Mouse (Mus musculus): ENCODE results near the gene Pole4. TPM values are rescaled to one million over a fixed set of nuclear protein-coding genes. Genes with fewer than 3 reads are reported as not detected.

Gene Pole4
- 94.6 and 99.0 TPM in 2 replicates for polyA plus RNA-seq (2016; fragmentation: Nextera tagmentation; extraction: Ambion mirVana)

GRCm38 (mm10) chr6:82705221-82705620, at the start of gene Pole4:
TSS of gene Pole4 (minus strand) at chr6:82705365.
- ATAC-seq (ENCODE audit: low FRiP score) = no peak
- Histone ChIP-seq H3K36me3 (no peaks in the 10 kb centered on the region), H3K9me3 (replicated peaks) (no peaks in the 10 kb centered on the region), H3K27me3 (no peaks in the 10 kb centered on the region), H3K4me3 (no peak within 1 kb of the TSS), H3K4me1 (0 out of 2 replicates have a peak, but pooled peaks cover under 1% of the 10 kb centered on the region), H3K27ac (no peak within 1 kb of the TSS), H3K9ac (no peak within 1 kb of the TSS), H3K4me2 (replicated peaks) (no peak within 1 kb of the TSS)
- WGBS = 83% methylated on average over 5 of the region's 5 CpGs

GRCm38 (mm10) chr6:82754769-82755168, 49.6 kb upstream of the Pole4 start:
- H3K4me1 ChIP-seq = no peaks in the 10 kb centered on the region
- H3K4me3 ChIP-seq = no peak overlapping the region
- H3K27ac ChIP-seq = no peak overlapping the region
- H3K4me2 ChIP-seq (replicated peaks) = no peak overlapping the region
- no peaks in the 10 kb centered on the region for H3K9me3 ChIP-seq (replicated peaks)
- H3K9ac ChIP-seq = no peak overlapping the region
- WGBS = 88% methylated on average over 6 of the region's 6 CpGs
- no peak for ATAC-seq (ENCODE audit: low FRiP score)
- no peaks in the 10 kb centered on the region for H3K27me3 ChIP-seq
- H3K36me3 ChIP-seq = no peaks in the 10 kb centered on the region; the same call in 1 of the 2 replicates

GRCm38 (mm10) chr6:82753638-82754361, 48.6 kb upstream of the Pole4 start:
- peaks cover 4% of the 10 kb centered on the region; the same call in 1 of the 2 replicates for H3K36me3 ChIP-seq
- no peaks in the 10 kb centered on the region for H3K4me1 ChIP-seq
- H3K9me3 ChIP-seq (replicated peaks) = no peaks in the 10 kb centered on the region
- no peak overlapping the region for H3K9ac ChIP-seq
- no peak overlapping the region for H3K4me2 ChIP-seq (replicated peaks)
- H3K27me3 ChIP-seq = no peaks in the 10 kb centered on the region
- ATAC-seq (ENCODE audit: low FRiP score) = no peak
- no peak overlapping the region for H3K4me3 ChIP-seq
- WGBS = 89% methylated on average over 14 of the region's 14 CpGs
- H3K27ac ChIP-seq = no peak overlapping the region

GRCm38 (mm10) chr6:82753061-82753460, 47.9 kb upstream of the Pole4 start:
- Histone ChIP-seq H3K9me3 (replicated peaks) (no peaks in the 10 kb centered on the region), H3K27me3 (no peaks in the 10 kb centered on the region), H3K4me2 (replicated peaks) (no peak overlapping the region), H3K36me3 (0 out of 2 replicates have a peak, but pooled peaks cover 4% of the 10 kb centered on the region), H3K27ac (no peak overlapping the region), H3K9ac (no peak overlapping the region), H3K4me1 (no peaks in the 10 kb centered on the region), H3K4me3 (no peak overlapping the region)
- WGBS = 82% methylated on average over 11 of the region's 11 CpGs
- no peak for ATAC-seq (ENCODE audit: low FRiP score)

GRCm38 (mm10) chr6:82751791-82752190, 46.6 kb upstream of the Pole4 start:
- H3K36me3 ChIP-seq = 0 out of 2 replicates have a peak, but pooled peaks cover 4% of the 10 kb centered on the region
- WGBS = 97% methylated on average over 7 of the region's 7 CpGs
- no peaks in the 10 kb centered on the region for H3K9me3 ChIP-seq (replicated peaks)
- no peaks in the 10 kb centered on the region for H3K4me1 ChIP-seq
- no peak overlapping the region for H3K4me2 ChIP-seq (replicated peaks)
- no peak overlapping the region for H3K27ac ChIP-seq
- no peak for ATAC-seq (ENCODE audit: low FRiP score)
- no peaks in the 10 kb centered on the region for H3K27me3 ChIP-seq
- H3K4me3 ChIP-seq = no peak overlapping the region
- no peak overlapping the region for H3K9ac ChIP-seq

GRCm38 (mm10) chr6:82751031-82751430, 45.9 kb upstream of the Pole4 start:
- WGBS = 88% methylated on average over 11 of the region's 11 CpGs
- Histone ChIP-seq H3K9ac (no peak overlapping the region), H3K4me1 (no peaks in the 10 kb centered on the region), H3K4me2 (replicated peaks) (no peak overlapping the region), H3K36me3 (0 out of 2 replicates have a peak, but pooled peaks cover 4% of the 10 kb centered on the region), H3K4me3 (no peak overlapping the region), H3K27ac (no peak overlapping the region), H3K9me3 (replicated peaks) (no peaks in the 10 kb centered on the region), H3K27me3 (no peaks in the 10 kb centered on the region)
- ATAC-seq (ENCODE audit: low FRiP score) = no peak

GRCm38 (mm10) chr6:82750063-82750462, 44.9 kb upstream of the Pole4 start:
- H3K27ac ChIP-seq = no peak overlapping the region
- no peak overlapping the region for H3K4me2 ChIP-seq (replicated peaks)
- no peak for ATAC-seq (ENCODE audit: low FRiP score)
- H3K36me3 ChIP-seq = 0 out of 2 replicates have a peak, but pooled peaks cover 4% of the 10 kb centered on the region
- H3K27me3 ChIP-seq = no peaks in the 10 kb centered on the region
- H3K4me1 ChIP-seq = no peaks in the 10 kb centered on the region
- H3K4me3 ChIP-seq = no peak overlapping the region
- no peak overlapping the region for H3K9ac ChIP-seq
- WGBS = 60% methylated on average over 2 of the region's 2 CpGs
- no peaks in the 10 kb centered on the region for H3K9me3 ChIP-seq (replicated peaks)

GRCm38 (mm10) chr6:82748106-82748672, 43.0 kb upstream of the Pole4 start:
- Histone ChIP-seq H3K4me3 (no peak overlapping the region), H3K4me1 (no peaks in the 10 kb centered on the region), H3K27me3 (no peaks in the 10 kb centered on the region), H3K9me3 (replicated peaks) (no peaks in the 10 kb centered on the region), H3K9ac (no peak overlapping the region), H3K36me3 (peaks cover 9% of the 10 kb centered on the region; the same call in 1 of the 2 replicates), H3K27ac (no peak overlapping the region), H3K4me2 (replicated peaks) (no peak overlapping the region)
- WGBS = 97% methylated on average over 9 of the region's 9 CpGs
- no peak for ATAC-seq (ENCODE audit: low FRiP score)

- no peak overlapping the region for H3K27ac ChIP-seq
- H3K4me3 ChIP-seq = no peak overlapping the region
- no peak for ATAC-seq (ENCODE audit: low FRiP score)
- WGBS = 79% methylated on average over 5 of the region's 5 CpGs
- no peak overlapping the region for H3K9ac ChIP-seq
- no peaks in the 10 kb centered on the region for H3K9me3 ChIP-seq (replicated peaks)
- H3K4me2 ChIP-seq (replicated peaks) = no peak overlapping the region
- H3K36me3 ChIP-seq = peaks cover 15% of the 10 kb centered on the region; the same call in 1 of the 2 replicates
- no peaks in the 10 kb centered on the region for H3K27me3 ChIP-seq
- no peaks in the 10 kb centered on the region for H3K4me1 ChIP-seq
Measured at GRCm38 (mm10) chr6:82747085-82747484, 41.9 kb upstream of the Pole4 start.

- Histone ChIP-seq H3K4me1 (no peaks in the 10 kb centered on the region), H3K4me3 (no peak overlapping the region), H3K9ac (no peak overlapping the region), H3K27me3 (no peaks in the 10 kb centered on the region), H3K4me2 (replicated peaks) (no peak overlapping the region), H3K9me3 (replicated peaks) (no peaks in the 10 kb centered on the region), H3K36me3 (peaks cover 15% of the 10 kb centered on the region; the same call in 1 of the 2 replicates), H3K27ac (no peak overlapping the region)
- 89% methylated on average over 9 of the region's 9 CpGs for WGBS
- no peak for ATAC-seq (ENCODE audit: low FRiP score)
Measured at GRCm38 (mm10) chr6:82744553-82744952, 39.4 kb upstream of the Pole4 start.

GRCm38 (mm10) chr6:82741518-82741880, 36.3 kb upstream of the Pole4 start:
- no peak for ATAC-seq (ENCODE audit: low FRiP score)
- Histone ChIP-seq H3K27me3 (no peaks in the 10 kb centered on the region), H3K9ac (no peak overlapping the region), H3K4me2 (replicated peaks) (no peak overlapping the region), H3K27ac (no peak overlapping the region), H3K4me1 (no peaks in the 10 kb centered on the region), H3K9me3 (replicated peaks) (no peaks in the 10 kb centered on the region), H3K36me3 (peaks cover 16% of the 10 kb centered on the region), H3K4me3 (no peak overlapping the region)
- WGBS = 84% methylated on average over 5 of the region's 5 CpGs

GRCm38 (mm10) chr6:82740868-82741517, 35.8 kb upstream of the Pole4 start:
- 77% methylated on average over 8 of the region's 8 CpGs for WGBS
- Histone ChIP-seq H3K27ac (no peak overlapping the region), H3K9me3 (replicated peaks) (no peaks in the 10 kb centered on the region), H3K4me2 (replicated peaks) (no peak overlapping the region), H3K27me3 (no peaks in the 10 kb centered on the region), H3K4me1 (no peaks in the 10 kb centered on the region), H3K9ac (no peak overlapping the region), H3K36me3 (peaks cover 16% of the 10 kb centered on the region), H3K4me3 (no peak overlapping the region)
- no peak for ATAC-seq (ENCODE audit: low FRiP score)

Data from hindbrain, embryonic 12.5 days (tissue).